Mouse (Mus musculus): ENCODE results near the gene Omd.
"Not testable (repeated sequence)": the region's sequence is repeated elsewhere in the genome, so short reads cannot be mapped to it uniquely, and the experiment has no call there.

Gene Omd

DNA sequence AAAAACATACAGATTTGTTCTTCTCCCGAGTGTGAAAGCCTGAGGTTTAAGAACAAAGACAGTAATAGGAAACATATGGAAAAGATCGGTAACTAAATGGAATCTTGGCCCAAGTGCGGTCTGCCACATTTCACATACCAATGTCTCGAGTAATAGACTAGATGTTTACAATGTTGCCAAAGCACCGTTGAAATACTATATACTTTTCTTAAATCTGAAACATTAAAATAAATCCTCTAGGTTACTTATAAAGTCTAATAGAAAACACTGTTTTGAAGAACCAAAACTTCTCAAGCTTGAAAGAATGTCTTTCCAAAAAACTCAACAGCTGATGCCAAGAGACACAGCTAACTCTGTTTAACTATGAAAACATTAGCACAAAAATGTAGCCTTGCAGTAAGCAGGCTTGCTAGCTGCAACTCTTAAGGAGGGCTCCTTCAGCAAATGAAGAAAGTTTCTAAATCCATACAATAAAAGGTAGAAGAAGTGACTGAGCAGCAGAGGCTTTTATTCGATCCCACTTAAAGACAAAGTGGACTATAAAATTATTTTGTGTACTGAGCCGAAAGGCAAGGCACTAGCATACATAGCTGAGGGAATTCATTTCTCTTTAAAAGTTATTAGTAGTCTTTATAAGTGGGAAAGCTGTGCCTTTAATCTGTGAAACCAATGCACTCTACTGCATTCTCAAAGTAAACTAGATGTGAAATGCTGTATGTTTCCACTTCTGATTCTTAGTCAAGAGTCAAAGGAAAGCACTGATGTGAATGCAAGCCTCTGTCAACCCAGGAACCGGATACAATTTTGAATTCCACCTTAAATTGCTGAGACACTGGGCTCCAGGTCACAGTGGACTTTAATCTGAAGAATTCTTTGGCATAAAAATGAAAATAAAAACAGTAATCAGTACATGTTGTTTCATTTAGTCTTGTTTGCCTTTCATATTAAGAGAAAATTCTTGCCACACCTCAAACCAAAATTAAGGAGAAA is at the start of gene Omd:
TSS of gene Omd (plus strand) at position 922 of the 990 bp plus-strand sequence.
- DNase-seq, result no peak

- no peak for DNase-seq
These were observed 45.3 kb upstream of the Omd start for GRCm38 (mm10) chr13:49536946-49537345.

DNA sequence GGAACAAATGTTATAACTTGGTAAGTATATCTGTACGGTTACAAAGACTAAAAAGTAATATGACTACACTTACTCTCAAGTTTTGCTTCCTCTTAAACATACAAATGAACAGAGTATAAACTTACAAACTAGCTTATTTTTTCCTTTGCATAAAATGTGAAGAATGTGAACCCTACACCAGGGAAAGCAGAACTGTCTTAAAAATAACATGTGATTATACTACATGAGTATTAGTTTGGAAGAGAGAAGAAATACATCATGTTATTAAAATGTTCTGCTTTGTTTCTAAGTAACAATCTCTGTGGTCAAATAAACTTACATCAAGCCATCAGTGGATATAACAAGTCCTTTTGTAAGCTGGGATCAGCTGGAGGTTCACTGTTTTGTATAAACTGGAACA is 43.6 kb upstream of the Omd start:
- no peak for DNase-seq

DNA sequence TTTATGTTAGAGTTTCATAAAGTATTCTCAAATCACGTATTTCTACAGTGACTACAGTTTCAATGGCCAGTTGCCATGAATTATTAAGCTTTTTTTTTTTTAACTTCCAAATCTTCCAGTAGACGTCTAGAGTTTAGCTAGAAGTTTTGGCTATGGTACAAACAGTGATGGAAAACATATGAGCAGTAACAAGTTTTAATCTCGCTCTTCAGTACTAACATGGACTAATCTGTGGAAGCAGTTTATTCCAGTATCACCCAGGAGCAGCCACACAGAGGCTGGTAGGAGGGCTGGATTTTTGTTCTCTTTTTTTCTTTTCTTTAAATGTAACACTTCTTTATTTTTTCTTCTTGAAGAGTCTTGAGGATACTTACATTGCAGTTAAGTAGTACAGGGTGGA is 38.0 kb upstream of the Omd start, which contains the start of gene Aspn:
TSS of gene Aspn (plus strand) at position 165 of the 400 bp plus-strand sequence.
- DNase-seq, result no peak

GRCm38 (mm10) chr13:49545646-49546045 is 36.6 kb upstream of the Omd start:
- DNase-seq, result no peak

DNA sequence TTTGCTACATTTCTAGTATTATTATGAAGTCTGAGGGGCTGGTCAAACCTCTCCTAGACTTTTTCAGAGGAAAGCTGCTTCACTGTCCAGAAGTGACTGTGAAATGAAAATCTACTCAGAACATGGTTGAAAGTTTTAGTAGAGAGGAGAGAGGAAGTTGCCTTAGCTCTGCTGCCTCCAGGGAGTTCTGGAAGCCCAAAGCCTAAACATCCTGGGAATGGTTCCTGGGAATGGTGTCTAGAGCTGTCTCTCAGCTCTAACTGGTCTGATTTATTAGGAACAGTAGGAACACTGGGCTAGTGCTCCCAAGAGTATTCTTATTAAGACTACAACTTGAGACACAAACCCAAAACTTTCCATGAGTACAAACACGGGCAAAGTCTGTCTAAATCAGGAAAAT is 35.7 kb upstream of the Omd start:
- no peak for DNase-seq

GRCm38 (mm10) chr13:49547563-49548150 is 34.6 kb upstream of the Omd start:
- no peak for DNase-seq

DNA sequence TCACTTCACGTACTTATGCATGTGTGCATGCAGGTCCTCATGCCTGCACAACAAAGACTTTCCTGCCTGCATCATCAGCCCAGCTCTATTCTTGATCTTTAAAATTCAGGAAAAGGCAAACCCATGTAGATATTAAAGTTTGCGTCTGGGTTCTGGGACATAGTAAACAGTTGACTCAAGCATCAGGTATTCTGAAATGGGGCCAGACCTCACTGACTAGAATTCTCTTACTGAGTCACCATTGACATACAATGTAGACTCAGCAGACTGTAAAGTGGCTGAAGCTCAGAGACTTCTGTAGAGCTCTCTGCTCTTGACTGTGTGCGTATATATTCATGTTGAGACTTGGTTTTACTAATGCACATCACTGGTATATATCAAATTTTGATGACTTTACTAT is 32.6 kb upstream of the Omd start:
- no peak for DNase-seq

GRCm38 (mm10) chr13:49554519-49554918 is 27.7 kb upstream of the Omd start:
- no peak for DNase-seq

- peak; percentile 4 to 7 for DNase-seq
These were observed 26.1 kb upstream of the Omd start for GRCm38 (mm10) chr13:49556203-49556602.

DNA sequence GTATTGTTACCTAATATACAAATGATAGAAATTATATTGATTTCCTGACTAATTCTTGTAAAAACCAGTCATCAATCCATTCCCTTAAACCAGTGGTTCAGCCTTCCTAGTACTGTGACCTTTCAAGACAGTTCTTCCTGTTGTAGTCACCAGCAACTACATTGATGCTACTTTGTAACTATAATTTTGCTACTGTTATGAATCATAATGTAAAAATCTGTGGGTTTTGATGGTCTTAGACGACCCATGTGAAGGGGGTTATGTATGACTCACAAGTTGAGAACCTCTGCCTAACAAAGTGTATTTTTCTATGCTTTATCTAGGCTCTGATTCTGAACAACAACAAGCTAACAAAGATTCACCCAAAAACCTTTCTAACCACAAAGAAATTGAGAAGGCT is 25.3 kb upstream of the Omd start:
- DNase-seq, result no peak

GRCm38 (mm10) chr13:49559185-49559584 is 23.1 kb upstream of the Omd start:
- DNase-seq, result peak in 1 of 2 experiments; percentile 3

GRCm38 (mm10) chr13:49560886-49561285 is 21.4 kb upstream of the Omd start:
- no peak for DNase-seq

DNA sequence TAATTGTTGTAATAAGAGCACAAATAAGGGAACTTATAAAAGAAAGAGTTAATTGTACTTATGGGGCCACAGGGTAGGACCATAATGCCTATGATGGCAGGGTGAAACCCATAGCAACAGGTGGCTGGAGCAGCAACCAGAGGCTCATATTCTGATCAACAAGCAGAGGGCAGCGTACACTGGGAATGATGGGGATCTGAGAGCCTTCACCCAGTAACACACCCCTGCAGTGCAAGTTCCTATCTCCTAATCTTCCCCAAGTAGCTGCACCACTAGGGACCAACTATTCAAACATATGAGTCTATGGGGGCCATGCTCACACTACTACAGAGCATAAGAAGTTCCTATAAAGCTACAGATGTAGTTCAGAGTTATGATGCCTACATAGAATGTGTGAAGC is 17.9 kb upstream of the Omd start:
- no peak for DNase-seq

DNA sequence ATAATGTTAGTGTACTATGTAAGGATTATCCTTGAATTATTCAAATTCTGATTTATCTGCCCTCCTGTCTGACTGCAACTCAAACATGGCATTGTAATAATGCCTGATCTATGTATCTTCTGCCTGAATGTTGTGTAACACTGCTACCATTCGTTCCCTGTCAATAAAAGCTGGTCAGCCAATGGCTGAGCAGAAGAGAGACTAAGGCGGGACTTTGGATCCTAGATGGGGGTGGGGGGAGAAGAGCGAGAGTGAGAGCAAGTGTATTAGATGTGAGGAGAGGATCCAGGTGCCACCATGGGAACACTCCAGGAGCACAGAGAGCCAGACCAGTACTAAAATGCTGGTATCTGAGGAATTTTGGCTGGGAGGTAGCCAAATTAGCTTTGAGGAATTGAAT is 11.9 kb upstream of the Omd start:
- DNase-seq, result no peak

DNA sequence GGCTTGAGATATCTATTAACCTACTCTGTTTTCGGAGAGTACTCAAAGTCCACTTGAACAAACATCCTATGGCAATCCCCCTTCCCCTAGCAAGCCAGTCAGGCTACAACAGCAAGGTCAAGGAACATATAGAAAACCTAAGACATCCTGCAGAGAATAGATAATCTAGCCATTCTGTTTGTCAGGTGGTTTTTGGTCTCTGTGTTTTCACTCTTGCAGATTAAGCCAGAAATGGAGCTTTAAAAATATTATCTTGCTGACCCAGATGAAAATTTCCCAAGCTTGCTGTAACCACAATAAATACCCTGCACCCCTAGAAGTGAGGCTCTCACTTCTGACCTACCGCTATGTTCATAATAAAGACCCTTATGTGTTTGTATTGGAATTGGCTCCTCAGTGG is 10.8 kb upstream of the Omd start:
- no peak for DNase-seq

DNA sequence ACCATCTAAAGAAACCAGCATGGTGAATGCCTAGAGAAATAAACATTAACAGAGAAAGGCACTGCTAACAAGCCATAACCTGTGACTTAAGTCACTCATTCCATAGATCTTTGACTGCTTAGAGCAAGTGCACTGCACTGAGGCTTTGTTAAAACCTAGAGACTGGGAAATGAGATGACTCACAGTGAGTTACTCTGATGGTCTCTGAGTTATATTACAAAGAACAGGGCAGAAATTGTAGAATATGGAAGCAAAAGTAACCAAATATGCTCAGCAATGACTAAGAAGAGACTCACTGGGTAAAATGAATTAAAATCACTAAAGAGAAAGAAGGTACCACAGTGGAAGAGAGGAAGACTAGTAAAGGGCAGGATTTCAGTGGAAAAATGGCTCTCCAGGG is 1.6 kb downstream of the Omd start:
- DNase-seq, result no peak

GRCm38 (mm10) chr13:49584307-49585005 is 2.2 kb downstream of the Omd start:
- no peak for DNase-seq

- no peak for DNase-seq
These were observed 3.8 kb downstream of the Omd start for GRCm38 (mm10) chr13:49586062-49586461.

DNA sequence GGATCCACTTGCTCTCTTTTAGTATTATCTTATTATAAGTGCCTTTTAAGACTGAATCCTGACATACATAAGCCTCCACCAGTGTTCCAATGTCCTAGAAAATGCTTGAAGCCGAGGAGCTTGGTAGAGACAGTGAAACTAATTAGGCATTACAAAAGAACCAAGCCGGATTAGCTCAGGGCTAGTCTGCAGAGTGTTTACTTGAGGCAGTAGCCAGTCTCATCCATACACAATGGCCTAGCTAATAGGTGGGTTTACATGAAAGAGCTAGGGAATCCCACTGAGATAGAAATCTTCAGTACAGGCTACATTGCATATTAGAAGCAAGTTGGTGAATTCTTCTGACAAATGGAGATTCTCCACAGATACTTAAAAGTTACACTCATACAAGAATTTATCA is 20.3 kb downstream of the Omd start:
- DNase-seq, result not testable (repeated sequence)

- DNase-seq, result no peak
These were observed 21.3 kb downstream of the Omd start for GRCm38 (mm10) chr13:49603603-49604002.

DNA sequence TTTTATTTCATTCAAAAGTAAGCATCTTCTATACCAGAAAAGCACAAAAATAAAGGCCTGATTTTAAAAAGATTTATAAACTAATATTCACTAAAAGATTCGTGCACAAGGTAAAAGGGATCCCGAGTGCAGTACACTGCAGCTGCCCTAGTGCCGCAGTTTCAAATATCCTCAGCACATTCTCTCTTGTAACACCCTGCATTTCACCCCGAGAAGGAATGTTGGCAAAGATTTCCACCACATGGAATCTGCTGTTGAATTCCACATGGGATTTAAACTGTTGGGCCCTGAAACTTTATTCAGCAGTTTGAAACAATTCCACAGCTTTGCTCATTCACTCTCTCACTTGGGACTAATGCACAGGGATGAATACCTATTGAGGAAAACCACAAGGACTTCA is 25.5 kb downstream of the Omd start, which contains the start of gene Ogn:
TSS of gene Ogn (plus strand) at position 333 of the 400 bp plus-strand sequence.
- no peak for DNase-seq

- DNase-seq, result no peak
These were observed 26.5 kb downstream of the Omd start for GRCm38 (mm10) chr13:49608589-49609322.

Measured in cerebellum, adult 18-20 months (tissue).